Mouse (Mus musculus) cortical plate, adult 2 months (tissue): ENCODE measurements around the gene Hoxa9.

Source experiments
- CTCF ChIP-seq: fragments of 200-500 bp; IDR thresholded peaks from 2 replicates; pipeline ENCODE4 v1.5.1; 2011; ENCODE audit warnings: mild to moderate bottlenecking, control low read depth, low read length; ENCODE audit not compliant: insufficient read depth; ENCODE audit errors: extremely low read depth
- POLR2A ChIP-seq: fragments of 200-500 bp; IDR thresholded peaks from 2 replicates; pipeline ENCODE4 v1.6.1; 2011; ENCODE audit warnings: mild to moderate bottlenecking, low read length, control low read depth; ENCODE audit not compliant: insufficient read depth; ENCODE audit errors: extremely low read depth

GRCm38 (mm10) chr6:52224895-52225611 lies 5.8 kb downstream of the Hoxa9 start:
- TF ChIP-seq CTCF (no peak), POLR2A (no peak)
